8 mouse cellular contexts compared by ENCODE assay signal in genomic region chr10:81230438-81231332, GRCm38 (mm10). TPM values are rescaled to one million over a fixed set of nuclear protein-coding genes. Genes with fewer than 3 reads are reported as not detected.
DNase-seq lines count a peak whose midpoint lies in the region; ATAC-seq and TF ChIP-seq lines count a peak whose summit lies in the region.

TSS of gene Atcay (minus strand) at chr10:81230833.

- H3K9me3 ChIP-seq in neural tube, embryonic 11.5 days (ENCODE audit: control insufficient read depth, low read length), result no peaks in the 10 kb centered on the region

- peaks cover 8% of the 10 kb centered on the region for H3K4me1 ChIP-seq in testis, adult 2 months (ENCODE audit: control insufficient read depth, insufficient read depth, low read length)
- H3K4me1 ChIP-seq in neural tube, embryonic 11.5 days (ENCODE audit: control insufficient read depth, insufficient read depth, low read length), result no peaks in the 10 kb centered on the region

- TF ChIP-seq CTCF in testis, adult 2 months (IDR thresholded peaks at IDR 0.05; ENCODE audit: control insufficient read depth, insufficient read depth, insufficient replicate concordance, low read depth, low read length), result peak; percentile 27; the same call in 1 of the 2 replicates

- DNase-seq in testis, postnatal 14 days (ENCODE audit: low spot score), result no peak
- DNase-seq in cerebellum, postnatal 14 days, result peak; percentile 87 to 88
- DNase-seq in frontal cortex, postnatal 36 days (ENCODE audit: low spot score in 2 of 2), result peak; percentile 84 to 90
- peak; percentile 78 to 85 for DNase-seq in left cerebral cortex, adult 18-20 months (ENCODE audit: low spot score in 2 of 2)
- peak; percentile 64 for DNase-seq in neural tube, embryonic 11.5 days (ENCODE audit: low spot score)
- DNase-seq in ovary, postnatal 14 days (ENCODE audit: low spot score), result no peak
- DNase-seq in gastrocnemius, postnatal 25 days, result no peak

- no peaks in the 10 kb centered on the region for H3K27me3 ChIP-seq in testis, adult 2 months (ENCODE audit: control insufficient read depth, insufficient read depth, low read length)
- H3K27me3 ChIP-seq in neural tube, embryonic 11.5 days (ENCODE audit: control insufficient read depth, insufficient read depth, low read length), result peaks cover 22% of the 10 kb centered on the region

- peak within 1 kb of the TSS; percentile 45 for H3K4me2 ChIP-seq in neural tube, embryonic 11.5 days (ENCODE audit: low read depth)

- no peaks in the 10 kb centered on the region for H3K36me3 ChIP-seq in testis, adult 2 months (ENCODE audit: control insufficient read depth, insufficient read depth, low read length)
- H3K36me3 ChIP-seq in neural tube, embryonic 11.5 days (ENCODE audit: control insufficient read depth, insufficient read depth, low read length), result no peaks in the 10 kb centered on the region

- ATAC-seq in neural tube, embryonic 11.5 days (ENCODE audit: insufficient read depth, low FRiP score, low TSS enrichment), result peak; percentile 77

- TF ChIP-seq POLR2A in testis, adult 2 months (IDR thresholded peaks at IDR 0.05; ENCODE audit: control insufficient read depth, low read depth, low read length), result no peak

- no peak within 1 kb of the TSS for H3K27ac ChIP-seq in testis, adult 2 months (ENCODE audit: control insufficient read depth, insufficient read depth, low read depth, low read length)
- peak within 1 kb of the TSS; percentile 49; the same call in 1 of the 2 replicates for H3K27ac ChIP-seq in neural tube, embryonic 11.5 days (ENCODE audit: low read depth, low read length)

- whole genome bisulfite sequencing in neural tube, embryonic 11.5 days, result 8% methylated on average over 27 of the region's 27 CpGs

- peak within 1 kb of the TSS; percentile 48 for H3K9ac ChIP-seq in neural tube, embryonic 11.5 days (ENCODE audit: low read length)

- no peak within 1 kb of the TSS for H3K4me3 ChIP-seq in testis, adult 2 months (ENCODE audit: control insufficient read depth, low read depth, low read length)
- peak within 1 kb of the TSS; percentile 34 for H3K4me3 ChIP-seq in neural tube, embryonic 11.5 days (ENCODE audit: low read depth, low read length)

RNA-seq across cellular contexts. Expression of gene Atcay, which starts in this region (rescaled TPM):
- polyA plus RNA-seq in testis, adult 2 months (2012; rRNA removed), result 0.25 and 0.26 TPM in 2 replicates
- 100 to 1,000 TPM; 197 to 204 TPM for total RNA-seq in left cerebral cortex, adult 18-20 months (2021)
- polyA plus RNA-seq in neural tube, embryonic 11.5 days (2014; fragmentation: Nextera tagmentation; extraction: Ambion mirVana), result 21.9 and 24.1 TPM in 2 replicates
- not detected for total RNA-seq in gastrocnemius, postnatal 25 days (2021)

Comparison
In these comparisons a context has a peak if more than half of its experiments do, and no peak if none do; other contexts are left out.
1. RNA of gene Atcay (total RNA-seq): 197 to 204 TPM in left cerebral cortex, adult 18-20 months; not detected in gastrocnemius, postnatal 25 days; every median in the first group is over 100 times any median in the second.
2. RNA of gene Atcay (polyA plus RNA-seq): 21.9 to 24.1 TPM in neural tube, embryonic 11.5 days; 0.25 to 0.26 TPM in testis, adult 2 months; every median in the first group is over 10 times any median in the second.
3. DNase-seq: peak in cerebellum, postnatal 14 days (2 of 2), frontal cortex, postnatal 36 days (2 of 2), left cerebral cortex, adult 18-20 months (2 of 2) and neural tube, embryonic 11.5 days (single experiment); none in testis, postnatal 14 days (single experiment), ovary, postnatal 14 days (single experiment) and gastrocnemius, postnatal 25 days (single experiment).